Mouse (Mus musculus): ENCODE measurements at regions not wholly inside any gene's neighbourhood (a gene's known extent, or its start where the extent isn't known, plus 50 kb on each side); places are given as distances from the start of the nearest gene placed in this dataset.

GRCm38 (mm10) chr19:54470034-54470433, 426.1 kb downstream of the Adra2a start:
- DNase-seq (ENCODE audit: low read depth): no peak

- no peak for DNase-seq (ENCODE audit: low read depth)
Observed at GRCm38 (mm10) chr19:54498066-54498465, 454.1 kb downstream of the Adra2a start.

GRCm38 (mm10) chr19:54533858-54534257, 489.9 kb downstream of the Adra2a start:
- no peak for DNase-seq (ENCODE audit: low read depth)

- no peak for DNase-seq (ENCODE audit: low read depth)
Observed at GRCm38 (mm10) chr19:54555351-54555750, 511.4 kb downstream of the Adra2a start.

- DNase-seq (ENCODE audit: low read depth): no peak
Observed at GRCm38 (mm10) chr19:54557984-54558383, 514.0 kb downstream of the Adra2a start.

- no peak for DNase-seq (ENCODE audit: low read depth)
Observed at GRCm38 (mm10) chr19:54583574-54583973, 539.6 kb downstream of the Adra2a start.

- no peak for DNase-seq (ENCODE audit: low read depth)
Observed at GRCm38 (mm10) chr19:54584687-54585237, 540.8 kb downstream of the Adra2a start.

- DNase-seq (ENCODE audit: low read depth): no peak
Observed at GRCm38 (mm10) chr19:54585326-54585725, 541.4 kb downstream of the Adra2a start.

- DNase-seq (ENCODE audit: low read depth): no peak
Observed at GRCm38 (mm10) chr19:54603345-54603744, 523.7 kb downstream of the Gpam start.

- DNase-seq (ENCODE audit: low read depth): no peak
Observed at GRCm38 (mm10) chr19:54605346-54605745, 521.7 kb downstream of the Gpam start.

- no peak for DNase-seq (ENCODE audit: low read depth)
Observed at GRCm38 (mm10) chr19:54616924-54617323, 510.1 kb downstream of the Gpam start.

Data from induced T-regulatory cell, adult 2 months (primary cell).